Mouse (Mus musculus) gastrocnemius, postnatal 10 days (tissue): ENCODE data around the gene Rnft2. TPM values are rescaled to one million over a fixed set of nuclear protein-coding genes. Genes with fewer than 3 reads are reported as not detected.

Source experiments
- DNase-seq: peaks from one replicate; pipeline ENCODE4 v3.0.0; 2021; ENCODE audit warnings: mixed read lengths
- total RNA-seq, 2 experiments: library from RNA; stranded (reverse); gene quantifications; 2 replicates each; pipeline ENCODE4 v1.2.3; 2021

Gene Rnft2
- total RNA-seq, 2 experiments from 2014 or later = 1.6 to 1.9 TPM

GRCm38 (mm10) chr5:118172078-118172723 lies 72.7 kb downstream of the Rnft2 start:
- no peak for DNase-seq

- DNase-seq = no peak
Observed at GRCm38 (mm10) chr5:118171665-118172064, 73.3 kb downstream of the Rnft2 start.

DNA sequence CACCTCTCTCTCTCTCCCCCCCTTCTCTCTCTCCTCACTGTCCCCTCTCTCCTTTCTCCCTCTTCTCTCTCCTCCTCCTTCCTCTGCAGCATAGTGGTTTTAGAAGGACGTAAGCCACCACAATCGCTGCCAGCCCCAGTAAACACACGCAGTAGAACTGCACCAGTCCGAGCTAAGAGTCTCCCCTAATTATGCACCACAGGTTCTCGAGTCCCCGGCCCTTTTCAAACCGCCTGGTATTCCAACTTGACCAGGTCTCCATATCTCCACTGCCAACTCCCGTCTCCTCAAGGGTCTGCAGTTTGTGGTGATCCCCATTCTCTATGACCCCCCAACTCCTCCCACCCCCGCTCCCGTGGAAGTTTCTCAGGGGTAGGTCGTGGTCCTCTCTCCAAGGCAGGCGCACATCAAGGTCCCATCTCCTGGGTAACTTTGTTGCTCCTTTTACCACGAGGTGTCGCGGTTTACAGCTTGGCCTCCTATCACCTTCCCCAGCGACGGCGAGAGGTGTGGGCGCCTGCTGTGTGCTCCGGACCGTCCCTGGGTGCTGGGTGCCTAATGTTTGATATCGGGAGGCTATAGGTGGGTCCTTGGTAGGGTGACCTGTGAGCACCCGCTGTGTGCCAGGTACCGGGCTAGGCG lies 73.9 kb downstream of the Rnft2 start:
- no peak for DNase-seq

GRCm38 (mm10) chr5:118169222-118170221 lies 75.4 kb downstream of the Rnft2 start:
- no peak for DNase-seq

DNA sequence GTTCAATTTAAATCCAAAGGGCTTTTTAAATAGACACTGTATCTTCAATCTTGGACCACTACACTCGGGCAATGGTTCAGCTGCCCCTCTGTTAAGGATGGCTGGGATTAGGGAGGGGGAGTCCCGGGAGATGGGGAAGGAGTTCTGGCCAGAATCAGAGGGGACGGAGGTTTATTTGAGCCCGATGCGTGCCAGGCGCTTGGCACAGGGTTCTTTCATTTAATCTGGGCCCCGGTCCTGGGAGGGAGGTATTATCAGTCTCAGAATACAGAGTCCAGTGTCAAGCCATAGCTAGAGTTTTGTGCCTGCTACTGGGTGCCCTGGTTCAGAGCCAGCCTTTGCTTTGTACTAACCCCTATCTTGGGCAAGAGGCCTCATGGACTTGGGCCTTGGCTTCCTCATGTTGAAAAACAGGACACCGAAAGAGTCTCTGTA lies 77.3 kb downstream of the Rnft2 start:
- no peak for DNase-seq

- no peak for DNase-seq
Observed at GRCm38 (mm10) chr5:118165462-118165861, 79.5 kb downstream of the Rnft2 start.

DNA sequence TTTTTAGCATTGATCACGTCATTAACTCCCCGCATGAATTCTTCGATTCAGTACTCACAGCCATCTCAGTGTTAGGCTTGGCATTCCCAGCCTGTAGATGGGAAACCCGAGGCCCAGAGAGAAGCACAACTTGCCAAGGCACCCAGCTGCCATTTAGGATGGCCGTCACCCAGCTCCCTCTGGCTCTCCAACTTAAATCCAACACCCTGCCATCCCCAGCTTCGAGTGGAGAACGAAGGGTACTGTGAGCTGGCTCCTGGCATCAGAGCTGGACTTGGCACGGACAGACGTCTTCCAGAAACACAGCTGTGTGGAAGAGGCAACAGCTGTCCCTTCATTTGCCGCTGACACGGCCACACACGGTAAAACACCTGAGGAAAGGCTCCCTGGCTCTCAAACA lies 80.3 kb downstream of the Rnft2 start, which contains the start of gene Hrk:
TSS of gene Hrk (plus strand) at position 68 of the 400 bp plus-strand sequence.
- DNase-seq = peak; percentile 56

- no peak for DNase-seq
Observed at GRCm38 (mm10) chr5:118160691-118161090, 84.2 kb downstream of the Rnft2 start.

- DNase-seq = no peak
Observed at GRCm38 (mm10) chr5:118156976-118157375, 87.9 kb downstream of the Rnft2 start.

GRCm38 (mm10) chr5:118155565-118155947 lies 89.4 kb downstream of the Rnft2 start:
- no peak for DNase-seq

DNA sequence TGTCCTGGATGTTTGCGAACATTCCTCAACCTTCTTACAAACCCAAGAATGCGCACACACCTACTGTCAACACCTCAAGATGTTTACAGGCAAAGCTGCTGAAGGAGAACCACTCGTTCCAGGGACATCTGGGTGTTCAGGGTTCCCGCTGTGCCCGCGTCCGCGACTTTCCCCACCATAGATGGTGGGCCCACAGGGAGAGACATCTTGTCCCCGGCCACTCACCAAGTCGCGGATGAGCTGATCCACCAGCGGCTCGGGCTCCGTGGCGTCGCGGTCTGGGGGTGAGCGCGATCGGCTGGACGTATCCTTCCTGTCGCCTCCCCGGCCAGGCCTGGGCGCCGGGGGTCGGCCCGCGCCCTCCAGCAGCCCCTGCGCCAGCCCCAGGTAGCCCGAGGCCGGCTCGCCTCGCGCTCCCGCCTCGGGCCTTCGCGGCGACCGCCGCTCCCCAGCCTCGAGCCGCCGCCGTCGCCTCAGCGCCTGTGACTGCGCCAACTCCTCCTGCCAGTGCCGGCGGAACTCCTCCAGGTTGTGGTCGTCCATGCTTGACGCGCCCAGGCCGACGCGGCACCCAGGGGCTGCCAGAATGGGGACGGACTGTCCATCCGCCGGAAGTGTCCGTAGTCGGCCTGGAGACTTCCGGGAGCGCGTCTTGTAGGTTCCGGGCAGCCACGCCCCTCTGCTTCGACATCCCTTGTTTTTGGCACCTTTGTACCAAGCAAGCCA lies 89.9 kb downstream of the Rnft2 start, which contains the start of gene Fbxw8:
TSS of gene Fbxw8 (minus strand) at position 626 of the 726 bp plus-strand sequence.
- DNase-seq = peak; percentile 91

- peak; percentile 68 for DNase-seq
Observed at GRCm38 (mm10) chr5:118149711-118150110, 95.2 kb downstream of the Rnft2 start.

DNA sequence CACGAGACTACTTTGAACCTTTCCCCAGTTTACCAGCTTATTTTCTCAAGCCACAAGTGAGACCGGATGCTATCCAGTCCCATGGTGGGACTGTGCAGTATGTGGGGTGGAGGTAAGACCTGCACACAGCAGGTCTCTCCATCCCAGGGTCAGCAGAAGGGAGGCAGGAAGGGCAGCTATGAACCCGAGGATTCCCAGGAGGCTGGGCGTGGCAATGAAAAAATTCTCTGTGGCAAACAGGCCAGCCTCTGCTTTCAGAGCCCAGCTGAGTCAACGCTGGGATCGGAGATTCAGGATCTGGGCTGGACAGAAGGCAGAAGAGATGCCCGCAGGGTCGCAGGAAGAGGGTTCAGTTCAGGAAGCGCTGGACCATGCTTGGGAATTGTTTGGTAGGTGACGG lies 97.7 kb downstream of the Rnft2 start:
- DNase-seq = no peak

- DNase-seq = no peak
Observed at GRCm38 (mm10) chr5:118145999-118146679, 98.8 kb downstream of the Rnft2 start.

DNA sequence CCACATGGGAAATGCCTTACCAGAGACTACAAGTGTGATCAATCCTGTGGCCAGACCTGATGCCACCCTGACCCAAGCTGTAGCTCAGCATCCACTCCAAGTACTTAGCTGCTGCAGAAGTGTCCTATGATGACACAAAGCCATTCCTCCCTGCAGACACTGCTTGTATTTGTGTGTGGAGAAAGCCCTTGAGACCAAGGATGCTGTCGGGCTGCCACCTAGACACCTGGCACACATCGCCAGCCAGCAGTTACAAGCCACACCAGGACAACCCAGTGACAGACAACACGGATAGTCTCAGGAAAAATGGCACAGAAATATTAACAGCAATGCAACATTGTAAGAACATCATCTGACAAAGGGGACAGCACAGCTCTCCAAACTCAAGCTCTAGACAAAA lies 99.5 kb downstream of the Rnft2 start:
- DNase-seq = no peak

GRCm38 (mm10) chr5:118144770-118145169 lies 100.1 kb downstream of the Rnft2 start:
- no peak for DNase-seq

GRCm38 (mm10) chr5:118144327-118144726 lies 100.6 kb downstream of the Rnft2 start:
- DNase-seq = no peak

- DNase-seq = no peak
Observed at GRCm38 (mm10) chr5:118143211-118144026, 101.5 kb downstream of the Rnft2 start.

DNA sequence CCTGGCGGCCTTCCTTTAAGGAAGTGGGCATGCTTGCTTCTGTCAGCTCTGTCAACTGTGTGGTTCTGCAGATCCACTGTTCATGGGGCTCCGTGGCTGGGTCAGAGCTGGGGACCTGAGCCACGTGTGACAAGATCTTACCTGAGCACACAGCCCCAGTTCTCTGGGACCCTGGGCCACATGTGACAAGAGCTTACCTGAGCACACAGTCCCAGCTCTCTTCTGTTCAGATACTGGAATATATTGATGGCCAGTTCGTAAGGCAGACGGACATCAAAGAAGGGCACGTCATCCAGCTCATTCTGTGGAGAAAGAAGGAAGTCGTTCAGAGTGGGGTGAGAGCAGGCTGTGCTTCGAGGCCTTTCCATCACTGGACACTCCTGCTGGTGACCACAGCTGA lies 102.4 kb downstream of the Rnft2 start:
- no peak for DNase-seq
